Mouse (Mus musculus) midbrain, embryonic 13.5 days (tissue): Measurements from ENCODE around the gene Foxa3. TPM values are rescaled to one million over a fixed set of nuclear protein-coding genes. Genes with fewer than 3 reads are reported as not detected.

ENCODE experiments used
- ATAC-seq: fragments of 200-750 bp; cut with Nextera tagmentation; 2 replicates; pipeline ENCODE4 v1.8.0; 2017; ENCODE audit warnings: mild to moderate bottlenecking, moderate TSS enrichment, moderate library complexity
- H3K27ac ChIP-seq: fragments of 300-500 bp; sonication (generic); 2 replicates; pipeline ENCODE4 v1.5.1; 2015; ENCODE audit warnings: inconsistent platforms, mild to moderate bottlenecking, moderate library complexity
- H3K27me3 ChIP-seq: fragments of 300-500 bp; sonication (generic); 2 replicates; pipeline ENCODE4 v1.6.1; 2015; ENCODE audit warnings: mild to moderate bottlenecking, inconsistent platforms
- H3K36me3 ChIP-seq: fragments of 300-500 bp; sonication (generic); 2 replicates; pipeline ENCODE4 v1.6.1; 2015; ENCODE audit warnings: mild to moderate bottlenecking, inconsistent platforms
- H3K4me1 ChIP-seq: fragments of 300-500 bp; sonication (generic); replicated peaks from 2 replicates; pipeline ENCODE4 v1.6.1; 2015; ENCODE audit warnings: inconsistent platforms
- H3K4me2 ChIP-seq: fragments of 300-500 bp; sonication (generic); replicated peaks from 2 replicates; pipeline ENCODE4 v1.6.1; 2015; ENCODE audit warnings: moderate library complexity, mild to moderate bottlenecking, inconsistent platforms
- H3K4me3 ChIP-seq: fragments of 300-500 bp; sonication (generic); replicated peaks from 2 replicates; pipeline ENCODE4 v1.5.1; 2015; ENCODE audit warnings: mild to moderate bottlenecking, inconsistent platforms
- H3K9ac ChIP-seq: fragments of 300-500 bp; sonication (generic); replicated peaks from 2 replicates; pipeline ENCODE4 v1.6.1; 2015; ENCODE audit warnings: mild to moderate bottlenecking, inconsistent platforms
- H3K9me3 ChIP-seq: fragments of 300-500 bp; sonication (generic); 2 replicates; pipeline ENCODE4 v1.6.1; 2016; ENCODE audit warnings: mild to moderate bottlenecking, inconsistent platforms
- WGBS: fragments of 180-500 bp; shearing (Covaris S2); methylation state at CpG from one replicate; pipeline ENCODE4 v1.1.7; 2015; 5-methylcytosine and 5-hydroxymethylcytosine counted together
- polyA plus RNA-seq: library from polyadenylated mRNA; unstranded; fragments of >200 nt; fragmentation: Nextera tagmentation; extraction: Ambion mirVana; gene quantifications from 2 replicates; pipeline ENCODE4 v1.2.1, GENCODE M21; 2015

Gene Foxa3
- polyA plus RNA-seq, 1 experiment from 2014 or later, result not detected

- no peaks in the 10 kb centered on the region for H3K27me3 ChIP-seq
- no peaks in the 10 kb centered on the region for H3K9me3 ChIP-seq
- H3K4me1 ChIP-seq, result peaks cover 13% of the 10 kb centered on the region
- H3K4me2 ChIP-seq, result no peak overlapping the region
- H3K9ac ChIP-seq, result no peak overlapping the region
- ATAC-seq, result no peak
- peaks cover 60% of the 10 kb centered on the region for H3K36me3 ChIP-seq
- no peak overlapping the region for H3K27ac ChIP-seq
- 89% methylated on average over 15 of the region's 15 CpGs for WGBS
- no peak overlapping the region for H3K4me3 ChIP-seq
These were observed 29.2 kb upstream of the Foxa3 start for GRCm38 (mm10) chr7:19052345-19053135.

- no peak overlapping the region for H3K27ac ChIP-seq
- ATAC-seq, result no peak
- 83% methylated on average over 4 of the region's 4 CpGs for WGBS
- H3K4me3 ChIP-seq, result no peak overlapping the region
- H3K36me3 ChIP-seq, result peaks cover 74% of the 10 kb centered on the region
- H3K4me1 ChIP-seq, result peaks cover 13% of the 10 kb centered on the region
- no peaks in the 10 kb centered on the region for H3K9me3 ChIP-seq
- no peak overlapping the region for H3K9ac ChIP-seq
- no peak overlapping the region for H3K4me2 ChIP-seq
- H3K27me3 ChIP-seq, result no peaks in the 10 kb centered on the region
These were observed 27.8 kb upstream of the Foxa3 start for GRCm38 (mm10) chr7:19051161-19051560.

GRCm38 (mm10) chr7:19050172-19050571 lies 26.8 kb upstream of the Foxa3 start:
- Histone ChIP-seq H3K9me3 (no peaks in the 10 kb centered on the region), H3K9ac (no peak overlapping the region), H3K4me2 (no peak overlapping the region), H3K27ac (no peak overlapping the region), H3K27me3 (no peaks in the 10 kb centered on the region), H3K4me1 (peaks cover 13% of the 10 kb centered on the region), H3K36me3 (peaks cover 83% of the 10 kb centered on the region), H3K4me3 (no peak overlapping the region)
- WGBS, result 92% methylated on average over 8 of the region's 8 CpGs
- ATAC-seq, result no peak

GRCm38 (mm10) chr7:19049252-19049651 lies 25.9 kb upstream of the Foxa3 start:
- Histone ChIP-seq H3K4me3 (no peak overlapping the region), H3K27me3 (no peaks in the 10 kb centered on the region), H3K4me2 (no peak overlapping the region), H3K36me3 (peaks cover 93% of the 10 kb centered on the region), H3K9ac (no peak overlapping the region), H3K27ac (no peak overlapping the region), H3K4me1 (peaks cover 6% of the 10 kb centered on the region; the same call in 1 of the 2 replicates), H3K9me3 (no peaks in the 10 kb centered on the region)
- ATAC-seq, result no peak
- WGBS, result 90% methylated on average over 5 of the region's 5 CpGs

GRCm38 (mm10) chr7:19048006-19048527 lies 24.7 kb upstream of the Foxa3 start:
- H3K27ac ChIP-seq, result no peak overlapping the region
- H3K27me3 ChIP-seq, result no peaks in the 10 kb centered on the region
- H3K9me3 ChIP-seq, result no peaks in the 10 kb centered on the region
- no peak for ATAC-seq
- peaks cover 100% of the 10 kb centered on the region for H3K36me3 ChIP-seq
- WGBS, result 89% methylated on average over 14 of the region's 14 CpGs
- H3K9ac ChIP-seq, result no peak overlapping the region
- H3K4me1 ChIP-seq, result no peaks in the 10 kb centered on the region
- no peak overlapping the region for H3K4me2 ChIP-seq
- H3K4me3 ChIP-seq, result no peak overlapping the region

GRCm38 (mm10) chr7:19046286-19047069 lies 23.1 kb upstream of the Foxa3 start:
- Histone ChIP-seq H3K9ac (no peak overlapping the region), H3K4me1 (no peaks in the 10 kb centered on the region), H3K27ac (no peak overlapping the region), H3K9me3 (no peaks in the 10 kb centered on the region), H3K4me2 (no peak overlapping the region), H3K4me3 (no peak overlapping the region), H3K27me3 (no peaks in the 10 kb centered on the region), H3K36me3 (peaks cover 100% of the 10 kb centered on the region)
- ATAC-seq, result no peak
- 93% methylated on average over 11 of the region's 11 CpGs for WGBS

GRCm38 (mm10) chr7:19044616-19045015 lies 21.3 kb upstream of the Foxa3 start:
- Histone ChIP-seq H3K36me3 (peaks cover 100% of the 10 kb centered on the region), H3K9me3 (no peaks in the 10 kb centered on the region), H3K27me3 (no peaks in the 10 kb centered on the region), H3K4me2 (no peak overlapping the region), H3K27ac (no peak overlapping the region), H3K9ac (no peak overlapping the region), H3K4me3 (no peak overlapping the region), H3K4me1 (no peaks in the 10 kb centered on the region)
- 97% methylated on average over 6 of the region's 6 CpGs for WGBS
- ATAC-seq, result no peak

GRCm38 (mm10) chr7:19031641-19032040 lies 8.3 kb upstream of the Foxa3 start:
- Histone ChIP-seq H3K27me3 (no peaks in the 10 kb centered on the region), H3K9ac (no peak overlapping the region), H3K4me1 (peaks cover 3% of the 10 kb centered on the region; the same call in 1 of the 2 replicates), H3K27ac (no peak overlapping the region), H3K36me3 (peaks cover 78% of the 10 kb centered on the region), H3K4me3 (no peak overlapping the region), H3K9me3 (no peaks in the 10 kb centered on the region), H3K4me2 (no peak overlapping the region)
- 34% methylated on average over 4 of the region's 4 CpGs for WGBS
- no peak for ATAC-seq

GRCm38 (mm10) chr7:19029084-19029653 lies 5.8 kb upstream of the Foxa3 start:
- Histone ChIP-seq H3K27ac (no peak overlapping the region), H3K9me3 (no peaks in the 10 kb centered on the region), H3K27me3 (no peaks in the 10 kb centered on the region), H3K4me3 (no peak overlapping the region), H3K4me2 (no peak overlapping the region), H3K4me1 (peaks cover 22% of the 10 kb centered on the region), H3K9ac (no peak overlapping the region), H3K36me3 (peaks cover 54% of the 10 kb centered on the region)
- ATAC-seq, result peak; percentile 24; the same call in 1 of the 2 replicates
- 58% methylated on average over 6 of the region's 6 CpGs for WGBS

GRCm38 (mm10) chr7:19028067-19028466 lies 4.7 kb upstream of the Foxa3 start:
- peaks cover 8% of the 10 kb centered on the region for H3K27me3 ChIP-seq
- no peak overlapping the region; the same call in 1 of the 2 replicates for H3K9ac ChIP-seq
- peaks cover 22% of the 10 kb centered on the region for H3K4me1 ChIP-seq
- H3K27ac ChIP-seq, result no peak overlapping the region
- no peaks in the 10 kb centered on the region for H3K9me3 ChIP-seq
- H3K4me2 ChIP-seq, result no peak overlapping the region
- H3K4me3 ChIP-seq, result no peak overlapping the region
- peaks cover 45% of the 10 kb centered on the region for H3K36me3 ChIP-seq
- ATAC-seq, result no peak

GRCm38 (mm10) chr7:19024581-19025255 lies 1.4 kb upstream of the Foxa3 start:
- Histone ChIP-seq H3K27ac (peak overlapping the region; percentile 56), H3K36me3 (peaks cover 12% of the 10 kb centered on the region), H3K4me2 (peak overlapping the region; percentile 93), H3K9me3 (no peaks in the 10 kb centered on the region), H3K4me1 (peaks cover 22% of the 10 kb centered on the region), H3K4me3 (peak overlapping the region; percentile 95), H3K9ac (peak overlapping the region; percentile 92), H3K27me3 (peaks cover 40% of the 10 kb centered on the region)
- peak; percentile 79 for ATAC-seq
- 2% methylated on average over 36 of the region's 36 CpGs for WGBS
